ENCODE assay signal across 24 mouse cellular contexts in genomic region chr4:25891888-25892661, GRCm38 (mm10).
"Had no signal": no experiment of that assay in that cellular context is flagged by ENCODE, and none has a peak within 500 bp of the region (broad histone marks: within the 10 kb centered on the region; RNA-seq: fewer than 3 reads in every experiment).

No protein-coding gene starts in this region.

- DNase-seq: left cerebral cortex, postnatal 4 days; liver; liver, embryonic 13.5 days; liver, postnatal 0 days; lung, adult 18-20 months; lung, adult 2 months; lung, embryonic 14.5 days; lung, postnatal 10 days; lung, postnatal 14 days; lung, postnatal 36 days; lung, postnatal 4 days; midbrain, embryonic 14.5 days had no signal

- H3K27me3 ChIP-seq: limb, embryonic 12.5 days; limb, embryonic 13.5 days; limb, embryonic 15.5 days; liver, embryonic 12.5 days; liver, embryonic 13.5 days; liver, embryonic 15.5 days; lung, embryonic 15.5 days; megakaryocyte, embryonic 14.5 days; midbrain, embryonic 12.5 days; midbrain, embryonic 13.5 days; midbrain, embryonic 15.5 days had no signal

- ATAC-seq: liver, embryonic 12.5 days; liver, postnatal 0 days; lung, postnatal 0 days; midbrain, embryonic 13.5 days; midbrain, embryonic 15.5 days; midbrain, embryonic 16.5 days had no signal
